Mouse (Mus musculus) heart, embryonic 14.5 days (tissue): Measurements from ENCODE around the gene Tollip. TPM values are rescaled to one million over a fixed set of nuclear protein-coding genes. Genes with fewer than 3 reads are reported as not detected.

Experiments
- ATAC-seq: fragments of 200-750 bp; cut with Nextera tagmentation; 2 replicates; pipeline ENCODE4 v1.8.0; 2017; ENCODE audit warnings: low read depth, moderate TSS enrichment; ENCODE audit not compliant: insufficient number of reproducible peaks, insufficient read depth, low FRiP score
- H3K27ac ChIP-seq, 2 experiments: fragments of 200-500 bp in 1 of 2; fragments of 300-500 bp in 1 of 2; sonication (generic) in 1 of 2; replicated peaks in 1 of 2; 2 replicates each; pipeline ENCODE4 v1.5.1; 2012 to 2014; ENCODE audit warnings: low read depth in 2 of 2, low read length in 2 of 2, control low read depth in 1 of 2, mild to moderate bottlenecking in 1 of 2, mixed read lengths in 1 of 2; ENCODE audit not compliant: control insufficient read depth in 1 of 2, insufficient read depth in 1 of 2
- H3K27me3 ChIP-seq: fragments of 300-500 bp; sonication (generic); 2 replicates; pipeline ENCODE4 v1.6.1; 2014; ENCODE audit warnings: mild to moderate bottlenecking, low read length, control low read depth; ENCODE audit not compliant: control insufficient read depth, insufficient read depth
- H3K36me3 ChIP-seq: fragments of 300-500 bp; sonication (generic); 2 replicates; pipeline ENCODE4 v1.6.1; 2014; ENCODE audit warnings: mild to moderate bottlenecking, control low read depth, low read length, mixed read lengths; ENCODE audit not compliant: control insufficient read depth, insufficient read depth
- H3K4me1 ChIP-seq, 2 experiments: fragments of 200-500 bp in 1 of 2; fragments of 300-500 bp in 1 of 2; sonication (generic) in 1 of 2; 2 replicates each; pipeline ENCODE4 v1.6.1; 2012 to 2014; ENCODE audit warnings: low read length in 2 of 2, control low read depth in 1 of 2, mixed read lengths in 1 of 2; ENCODE audit not compliant: control insufficient read depth in 2 of 2, insufficient read depth in 2 of 2
- H3K4me2 ChIP-seq: fragments of 300-500 bp; sonication (generic); 2 replicates; pipeline ENCODE4 v1.6.1; 2014; ENCODE audit warnings: mild to moderate bottlenecking, low read length
- H3K4me3 ChIP-seq, 2 experiments: fragments of 200-500 bp in 1 of 2; fragments of 300-500 bp in 1 of 2; sonication (generic) in 1 of 2; 2 replicates each; pipeline ENCODE4 v1.5.1; 2012 to 2014; ENCODE audit warnings: low read length in 2 of 2, mild to moderate bottlenecking in 2 of 2, control low read depth in 1 of 2, low read depth in 1 of 2, moderate library complexity in 1 of 2; ENCODE audit not compliant: control insufficient read depth in 1 of 2, insufficient read depth in 1 of 2
- H3K9ac ChIP-seq: fragments of 300-500 bp; sonication (generic); 2 replicates; pipeline ENCODE4 v1.6.1; 2014; ENCODE audit warnings: mild to moderate bottlenecking, low read length
- H3K9me3 ChIP-seq: fragments of 300-500 bp; sonication (generic); 2 replicates; pipeline ENCODE4 v1.6.1; 2016; ENCODE audit warnings: low read length, control low read depth; ENCODE audit not compliant: control insufficient read depth
- WGBS: fragments of 180-500 bp; shearing (Covaris S2); extraction: QIAGEN DNeasy Blood & Tissue Kit; methylation state at CpG from one replicate; pipeline ENCODE4 v1.1.7; 2014; 5-methylcytosine and 5-hydroxymethylcytosine counted together
- polyA plus RNA-seq: library from polyadenylated mRNA; unstranded; fragments of >200 nt; fragmentation: Nextera tagmentation; extraction: Ambion mirVana; gene quantifications from 2 replicates; pipeline ENCODE4 v1.2.1, GENCODE M21; 2014

Tollip gene
- polyA plus RNA-seq, 1 experiment from 2014 or later: 41.7 TPM

DNA sequence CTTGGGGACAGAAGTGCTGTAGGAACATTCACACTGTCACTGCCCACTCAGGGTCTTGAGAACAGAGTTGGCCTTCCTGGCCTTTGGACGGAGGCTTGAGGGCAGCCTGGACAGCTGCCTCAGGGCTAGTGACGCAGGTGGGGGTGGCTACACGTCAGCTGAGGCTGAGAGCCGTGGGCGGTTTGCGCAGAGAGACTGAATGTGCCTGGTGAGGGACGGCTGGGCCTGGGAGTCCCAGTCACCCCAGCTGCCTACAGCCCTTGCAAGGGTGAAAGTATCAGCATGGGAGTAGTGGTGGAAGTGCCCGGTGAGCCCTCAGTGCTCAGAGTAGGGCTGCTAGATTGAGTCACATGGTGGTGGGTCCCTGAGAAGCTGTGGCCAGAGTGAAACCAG is 37.9 kb upstream of the Tollip start:
- H3K9me3 ChIP-seq: 0 out of 2 replicates have a peak, but pooled peaks cover 3% of the 10 kb centered on the region
- H3K36me3 ChIP-seq: no peaks in the 10 kb centered on the region
- no peak overlapping the region for H3K4me3 ChIP-seq
- 73% methylated on average over 8 of the region's 8 CpGs for WGBS
- H3K27ac ChIP-seq: no peak overlapping the region
- no peak overlapping the region for H3K4me2 ChIP-seq
- ATAC-seq: no peak
- H3K4me1 ChIP-seq: no peaks in the 10 kb centered on the region
- H3K27me3 ChIP-seq: peaks cover 44% of the 10 kb centered on the region
- no peak overlapping the region for H3K9ac ChIP-seq

DNA sequence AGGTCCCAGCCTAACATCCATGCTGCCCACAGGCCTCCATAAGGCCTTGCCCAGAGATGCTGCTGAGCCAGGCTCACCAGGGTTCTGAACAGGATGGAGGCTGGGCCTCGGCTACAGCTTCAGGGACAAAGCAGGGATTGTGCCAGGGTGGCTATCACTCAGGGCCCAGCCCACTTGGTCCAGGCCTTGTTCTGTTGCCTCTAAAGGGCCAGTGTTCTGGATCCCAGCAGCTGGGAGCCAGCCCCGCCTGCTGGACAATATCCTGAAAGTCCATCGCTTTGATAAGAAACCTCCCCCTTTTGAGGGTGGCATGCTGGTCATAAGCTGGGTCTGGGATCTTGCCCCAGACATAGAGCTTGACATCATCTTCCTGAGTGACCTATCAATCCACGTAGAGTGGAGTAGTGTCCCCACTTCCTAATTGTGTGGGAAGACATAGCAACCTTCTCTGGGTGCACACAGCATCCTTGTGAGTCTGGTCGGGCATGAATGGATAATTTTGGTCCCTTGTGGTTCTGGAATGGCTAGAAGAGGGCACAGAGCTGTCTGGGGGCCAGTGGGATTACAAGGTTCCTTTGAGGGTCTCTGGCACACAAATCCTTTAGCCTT is 37.4 kb upstream of the Tollip start:
- Histone ChIP-seq H3K27me3 (peaks cover 49% of the 10 kb centered on the region), H3K27ac (no peak overlapping the region), H3K9me3 (0 out of 2 replicates have a peak, but pooled peaks cover 3% of the 10 kb centered on the region), H3K36me3 (no peaks in the 10 kb centered on the region), H3K4me3 (no peak overlapping the region), H3K4me2 (no peak overlapping the region), H3K9ac (no peak overlapping the region), H3K4me1 (no peaks in the 10 kb centered on the region)
- 54% methylated on average over 5 of the region's 5 CpGs for WGBS
- no peak for ATAC-seq

DNA sequence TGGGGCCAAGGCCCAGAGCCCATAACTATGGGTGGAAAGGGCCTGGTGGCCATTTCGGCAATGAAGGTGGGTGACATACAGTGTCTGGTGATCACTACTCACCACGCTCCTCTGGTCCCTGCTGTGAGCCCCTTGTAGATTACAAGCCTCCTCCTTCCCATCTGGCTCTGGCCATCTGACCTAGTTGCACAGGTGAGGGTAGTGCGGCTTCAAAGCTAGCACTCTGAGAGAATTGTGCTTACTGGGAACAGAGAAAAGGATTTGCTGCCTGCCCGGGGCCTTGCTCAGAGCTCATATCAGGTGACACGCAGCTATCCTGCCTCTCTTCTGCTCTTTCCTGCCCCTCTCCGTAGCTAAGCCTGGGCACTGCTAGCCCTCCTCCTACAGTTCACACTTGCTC is 35.3 kb upstream of the Tollip start:
- Histone ChIP-seq H3K27ac (no peak overlapping the region), H3K9ac (no peak overlapping the region), H3K36me3 (no peaks in the 10 kb centered on the region), H3K4me2 (no peak overlapping the region), H3K4me3 (no peak overlapping the region), H3K4me1 (peaks cover 3 to 12% of the 10 kb centered on the region in 2 experiments; a peak in 3 of 4 replicates), H3K9me3 (0 out of 2 replicates have a peak, but pooled peaks cover 3% of the 10 kb centered on the region), H3K27me3 (peaks cover 68% of the 10 kb centered on the region)
- ATAC-seq: no peak
- WGBS: 61% methylated on average over 6 of the region's 6 CpGs

GRCm38 (mm10) chr7:141952920-141953319 is 34.6 kb upstream of the Tollip start:
- peaks cover 3 to 12% of the 10 kb centered on the region in 2 experiments; a peak in 3 of 4 replicates for H3K4me1 ChIP-seq
- no peak for ATAC-seq
- H3K27ac ChIP-seq: no peak overlapping the region
- H3K4me2 ChIP-seq: no peak overlapping the region
- H3K9ac ChIP-seq: no peak overlapping the region
- no peaks in the 10 kb centered on the region for H3K36me3 ChIP-seq
- H3K9me3 ChIP-seq: 0 out of 2 replicates have a peak, but pooled peaks cover 3% of the 10 kb centered on the region
- H3K4me3 ChIP-seq: no peak overlapping the region
- H3K27me3 ChIP-seq: peaks cover 75% of the 10 kb centered on the region
- 56% methylated on average over 4 of the region's 4 CpGs for WGBS

- ATAC-seq: no peak
- peaks cover 86% of the 10 kb centered on the region for H3K27me3 ChIP-seq
Measured at GRCm38 (mm10) chr7:141951821-141952220, 33.5 kb upstream of the Tollip start.

DNA sequence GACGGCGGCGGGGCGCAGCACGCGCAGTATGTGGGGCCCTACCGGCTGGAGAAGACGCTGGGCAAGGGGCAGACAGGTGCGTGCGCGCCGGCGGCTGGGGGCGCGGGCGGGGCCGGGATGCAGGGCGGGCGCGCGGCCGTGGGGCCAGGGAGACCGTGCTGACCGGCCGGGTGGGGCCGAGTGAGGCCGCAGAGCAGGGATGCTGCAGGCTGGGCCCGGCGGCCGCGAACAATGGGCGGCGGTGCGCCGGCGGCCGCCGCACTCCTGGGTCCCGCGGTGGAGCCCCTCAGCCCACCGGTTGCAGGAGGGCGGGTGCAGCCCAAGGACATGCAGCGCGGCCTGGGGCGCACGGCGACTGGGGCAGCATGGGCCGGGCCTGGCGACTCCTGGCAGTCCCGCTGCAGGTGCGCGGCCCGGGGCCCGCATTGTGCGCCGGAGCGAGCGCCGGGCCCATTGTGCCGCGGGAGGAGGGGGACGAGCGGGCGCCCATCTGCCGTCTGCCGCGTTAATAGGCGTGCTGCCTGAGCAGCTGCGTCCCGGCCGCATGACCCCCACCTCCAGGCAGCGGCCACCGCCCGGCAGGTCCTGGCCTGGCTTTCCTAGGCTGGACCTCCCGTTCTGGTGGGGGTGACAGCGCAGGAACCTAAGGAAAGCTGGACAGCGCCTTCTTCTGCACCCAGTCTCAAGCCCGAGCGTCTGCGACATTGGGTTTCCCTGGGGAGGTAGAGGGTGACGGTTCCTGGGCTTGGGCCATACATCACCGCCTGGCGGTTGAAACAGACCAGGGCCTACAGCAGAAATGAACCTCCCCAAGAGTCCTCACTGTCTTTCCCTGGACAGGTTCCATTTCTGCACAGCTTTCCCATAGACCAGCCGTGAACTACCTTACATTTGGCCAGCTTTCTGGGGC is 32.1 kb upstream of the Tollip start:
- no peaks in the 10 kb centered on the region for H3K36me3 ChIP-seq
- WGBS: 1% methylated on average over 61 of the region's 84 CpGs
- H3K4me3 ChIP-seq: peak overlapping the region; percentile 35 to 48
- peak; percentile 32 for ATAC-seq
- no peak overlapping the region for H3K27ac ChIP-seq
- peaks cover 3 to 12% of the 10 kb centered on the region in 2 experiments; a peak in 3 of 4 replicates for H3K4me1 ChIP-seq
- peak overlapping the region; percentile 50 for H3K9ac ChIP-seq
- peak overlapping the region; percentile 91 for H3K4me2 ChIP-seq
- 0 out of 2 replicates have a peak, but pooled peaks cover 3% of the 10 kb centered on the region for H3K9me3 ChIP-seq
- H3K27me3 ChIP-seq: peaks cover 94% of the 10 kb centered on the region

More at GRCm38 (mm10) chr7:141951821-141952220, 33.5 kb upstream of the Tollip start:
- no peak overlapping the region for H3K27ac ChIP-seq
- no peaks in the 10 kb centered on the region for H3K36me3 ChIP-seq
- WGBS: 92% methylated on average over 4 of the region's 4 CpGs
- H3K9ac ChIP-seq: no peak overlapping the region
- peaks cover 3 to 12% of the 10 kb centered on the region in 2 experiments; a peak in 3 of 4 replicates for H3K4me1 ChIP-seq
- 0 out of 2 replicates have a peak, but pooled peaks cover 3% of the 10 kb centered on the region for H3K9me3 ChIP-seq
- no peak overlapping the region for H3K4me3 ChIP-seq
- H3K4me2 ChIP-seq: no peak overlapping the region

DNA sequence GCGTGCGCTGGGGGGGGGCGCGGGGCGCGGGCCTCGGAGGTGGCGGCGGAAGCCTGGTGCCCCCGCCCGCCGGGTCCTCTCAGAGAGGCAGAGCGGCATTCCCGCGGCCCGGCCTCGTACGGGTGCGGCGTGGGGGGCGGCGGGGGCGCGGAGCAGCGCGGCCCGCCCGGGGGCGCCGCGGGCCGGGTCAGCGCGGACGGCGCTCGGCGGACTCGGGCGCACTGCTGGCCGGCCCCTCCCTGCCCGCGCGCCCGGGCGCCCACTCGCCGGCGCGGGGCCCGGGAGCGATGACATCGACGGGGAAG is 31.4 kb upstream of the Tollip start:
- 0% methylated on average over 34 of the region's 54 CpGs for WGBS
- Histone ChIP-seq H3K4me3 (peak overlapping the region; percentile 35 to 48), H3K4me2 (peak overlapping the region; percentile 91), H3K27ac (no peak overlapping the region), H3K4me1 (peaks cover 3 to 12% of the 10 kb centered on the region in 2 experiments; a peak in 3 of 4 replicates), H3K9me3 (0 out of 2 replicates have a peak, but pooled peaks cover 3% of the 10 kb centered on the region), H3K9ac (peak overlapping the region; percentile 50), H3K27me3 (peaks cover 98% of the 10 kb centered on the region), H3K36me3 (no peaks in the 10 kb centered on the region)
- peak; percentile 22; the same call in 1 of the 2 replicates for ATAC-seq
